Mouse (Mus musculus) lung, postnatal 36 days (tissue): ENCODE measurements around the gene Ctso.

Source experiments
- DNase-seq: peaks from one replicate; pipeline ENCODE4 v3.0.0; 2022; ENCODE audit warnings: mixed read lengths

Ctso gene

GRCm38 (mm10) chr3:81932141-81933101, at the start of gene Ctso:
Gene Ctso, plus strand, starts transcription at chr3:81932601.
- peak; percentile 95 for DNase-seq

- no peak for DNase-seq
Observed at GRCm38 (mm10) chr3:81883916-81884315, 48.5 kb upstream of the Ctso start.

- no peak for DNase-seq
Observed at GRCm38 (mm10) chr3:81885566-81885965, 46.8 kb upstream of the Ctso start.

GRCm38 (mm10) chr3:81889137-81889536, 43.3 kb upstream of the Ctso start:
- DNase-seq = no peak

- no peak for DNase-seq
Observed at GRCm38 (mm10) chr3:81910286-81911036, 21.9 kb upstream of the Ctso start.

- peak; percentile 20 for DNase-seq
Observed at GRCm38 (mm10) chr3:81916030-81916686, 16.2 kb upstream of the Ctso start.

- no peak for DNase-seq
Observed at GRCm38 (mm10) chr3:81917354-81917935, 15.0 kb upstream of the Ctso start.

GRCm38 (mm10) chr3:81918215-81918614, 14.2 kb upstream of the Ctso start:
- no peak for DNase-seq

- DNase-seq = no peak
Observed at GRCm38 (mm10) chr3:81919681-81920080, 12.7 kb upstream of the Ctso start.

- DNase-seq = peak; percentile 37
Observed at GRCm38 (mm10) chr3:81922910-81923309, 9.5 kb upstream of the Ctso start.

- DNase-seq = peak; percentile 77
Observed at GRCm38 (mm10) chr3:81924931-81925330, 7.5 kb upstream of the Ctso start.

GRCm38 (mm10) chr3:81925856-81926255, 6.5 kb upstream of the Ctso start:
- peak; percentile 24 for DNase-seq

- DNase-seq = no peak
Observed at GRCm38 (mm10) chr3:81926764-81927325, 5.6 kb upstream of the Ctso start.

GRCm38 (mm10) chr3:81929073-81929472, 3.3 kb upstream of the Ctso start:
- DNase-seq = no peak

GRCm38 (mm10) chr3:81931695-81932094, 706 bp upstream of the Ctso start:
- DNase-seq = no peak

- no peak for DNase-seq
Observed at GRCm38 (mm10) chr3:81933348-81933747, 947 bp downstream of the Ctso start.

GRCm38 (mm10) chr3:81938924-81939323, 6.5 kb downstream of the Ctso start:
- DNase-seq = peak; percentile 64

- DNase-seq = no peak
Observed at GRCm38 (mm10) chr3:81942341-81942740, 9.9 kb downstream of the Ctso start.

- no peak for DNase-seq
Observed at GRCm38 (mm10) chr3:81943097-81943496, 10.7 kb downstream of the Ctso start.

GRCm38 (mm10) chr3:81944851-81945393, 12.5 kb downstream of the Ctso start:
- no peak for DNase-seq

- DNase-seq = no peak
Observed at GRCm38 (mm10) chr3:81949048-81949447, 16.6 kb downstream of the Ctso start.

- DNase-seq = no peak
Observed at GRCm38 (mm10) chr3:81951785-81952184, 19.4 kb downstream of the Ctso start.
